Mouse (Mus musculus) liver, adult 2 months (tissue): ENCODE measurements around the gene Emc10. TPM values are rescaled to one million over a fixed set of nuclear protein-coding genes. Genes with fewer than 3 reads are reported as not detected.

Source experiments
- DNase-seq: peaks from one replicate; pipeline ENCODE4 v3.0.0-alpha.2; 2011; ENCODE audit warnings: low read depth, low spot score; ENCODE audit errors: extremely low read depth
- H3K27ac ChIP-seq: fragments of 200-500 bp; replicated peaks from 2 replicates; pipeline ENCODE4 v1.5.1; 2012; ENCODE audit warnings: low read depth, mild to moderate bottlenecking, control low read depth, inconsistent platforms, low read length; ENCODE audit not compliant: insufficient read depth
- H3K27me3 ChIP-seq: fragments of 200-500 bp; 2 replicates; pipeline ENCODE4 v1.6.1; 2012; ENCODE audit warnings: mild to moderate bottlenecking, moderate library complexity, low read length, inconsistent platforms; ENCODE audit not compliant: control insufficient read depth, insufficient read depth
- H3K36me3 ChIP-seq: fragments of 200-500 bp; 2 replicates; pipeline ENCODE4 v1.6.1; 2012; ENCODE audit warnings: low read length, inconsistent platforms; ENCODE audit not compliant: control insufficient read depth, insufficient read depth
- H3K4me1 ChIP-seq: fragments of 200-500 bp; 2 replicates; pipeline ENCODE4 v1.6.1; 2011; ENCODE audit warnings: low read length; ENCODE audit not compliant: control insufficient read depth, insufficient read depth
- H3K4me3 ChIP-seq: fragments of 200-500 bp; 2 replicates; pipeline ENCODE4 v1.5.1; 2011; ENCODE audit warnings: low read depth, mild to moderate bottlenecking, control low read depth, low read length, moderate library complexity; ENCODE audit not compliant: insufficient read depth
- H3K79me2 ChIP-seq: fragments of 200-500 bp; 2 replicates; pipeline ENCODE4 v1.6.1; 2012; ENCODE audit warnings: inconsistent platforms, mild to moderate bottlenecking, low read length, moderate library complexity; ENCODE audit not compliant: control insufficient read depth, insufficient read depth
- H3K9ac ChIP-seq: fragments of 200-500 bp; 2 replicates; pipeline ENCODE4 v1.6.1; 2012; ENCODE audit warnings: low read depth, mild to moderate bottlenecking, control low read depth, inconsistent platforms, low read length
- CTCF ChIP-seq: fragments of 200-500 bp; IDR thresholded peaks from 2 replicates; pipeline ENCODE4 v1.5.1; 2011; ENCODE audit warnings: low read depth, low read length, control low read depth
- POLR2A ChIP-seq: fragments of 200-500 bp; IDR thresholded peaks from 2 replicates; pipeline ENCODE4 v1.6.1; 2011; ENCODE audit warnings: low read length, control low read depth; ENCODE audit not compliant: insufficient read depth; ENCODE audit errors: extremely low read depth
- WGBS: fragments of 180-500 bp; shearing (Covaris S2); methylation state at CpG from one replicate; pipeline ENCODE4 v1.1.7; 2018; 5-methylcytosine and 5-hydroxymethylcytosine counted together
- polyA plus RNA-seq: library from polyadenylated mRNA; depleted of rRNA; stranded (reverse); fragments of >200 nt; gene quantifications from 2 replicates; pipeline ENCODE4 v1.2.3, GENCODE M21; 2012
- total RNA-seq: library from RNA; depleted of rRNA; stranded (reverse); fragments of >200 nt; gene quantifications from 2 replicates; pipeline ENCODE4 v1.2.3, GENCODE M21; 2014

Gene Emc10
- total and polyA plus RNA-seq, 2 experiments: 29.7 to 287 TPM

GRCm38 (mm10) chr7:44472961-44473646, 23.2 kb downstream of the Emc10 start:
- H3K27me3 ChIP-seq: no peaks in the 10 kb centered on the region
- TF ChIP-seq POLR2A (no peak), CTCF (no peak)

GRCm38 (mm10) chr7:44472558-44472885, 23.8 kb downstream of the Emc10 start:
- H3K27me3 ChIP-seq: no peaks in the 10 kb centered on the region
- no peak overlapping the region for H3K27ac ChIP-seq
- WGBS: 71% methylated on average over 1 of the region's 1 CpGs
- H3K4me1 ChIP-seq: peaks cover 12% of the 10 kb centered on the region
- H3K9ac ChIP-seq: no peak overlapping the region
- H3K36me3 ChIP-seq: no peaks in the 10 kb centered on the region
- no peak for TF ChIP-seq POLR2A
- no peak for TF ChIP-seq CTCF
- H3K4me3 ChIP-seq: no peak overlapping the region
- no peaks in the 10 kb centered on the region for H3K79me2 ChIP-seq
- DNase-seq: no peak

More at GRCm38 (mm10) chr7:44472961-44473646, 23.2 kb downstream of the Emc10 start:
- no peak overlapping the region for H3K27ac ChIP-seq
- H3K9ac ChIP-seq: peak overlapping the region; percentile 24; the same call in 1 of the 2 replicates
- no peaks in the 10 kb centered on the region for H3K36me3 ChIP-seq
- H3K4me1 ChIP-seq: peaks cover 12% of the 10 kb centered on the region
- 38% methylated on average over 9 of the region's 9 CpGs for WGBS
- no peaks in the 10 kb centered on the region for H3K79me2 ChIP-seq
- no peak overlapping the region for H3K4me3 ChIP-seq
- DNase-seq: peak; percentile 51

GRCm38 (mm10) chr7:44471880-44472557, 24.3 kb downstream of the Emc10 start:
- no peak overlapping the region for H3K27ac ChIP-seq
- TF ChIP-seq POLR2A: no peak
- no peak for TF ChIP-seq CTCF
- H3K36me3 ChIP-seq: no peaks in the 10 kb centered on the region
- DNase-seq: no peak
- H3K4me3 ChIP-seq: no peak overlapping the region
- peaks cover 1% of the 10 kb centered on the region; the same call in 1 of the 2 replicates for H3K79me2 ChIP-seq
- H3K9ac ChIP-seq: no peak overlapping the region
- 50% methylated on average over 6 of the region's 6 CpGs for WGBS
- peaks cover 14% of the 10 kb centered on the region for H3K4me1 ChIP-seq
- H3K27me3 ChIP-seq: no peaks in the 10 kb centered on the region

GRCm38 (mm10) chr7:44470696-44471612, 25.4 kb downstream of the Emc10 start:
- peaks cover 21% of the 10 kb centered on the region for H3K4me1 ChIP-seq

GRCm38 (mm10) chr7:44469677-44470675, 26.4 kb downstream of the Emc10 start:
- H3K9ac ChIP-seq: no peak overlapping the region
- H3K79me2 ChIP-seq: peaks cover 13% of the 10 kb centered on the region; the same call in 1 of the 2 replicates
- H3K4me1 ChIP-seq: peaks cover 21% of the 10 kb centered on the region
- no peak overlapping the region for H3K4me3 ChIP-seq
- H3K27ac ChIP-seq: no peak overlapping the region
- no peak for TF ChIP-seq POLR2A
- no peak for TF ChIP-seq CTCF
- DNase-seq: no peak
- no peaks in the 10 kb centered on the region for H3K27me3 ChIP-seq
- 86% methylated on average over 16 of the region's 16 CpGs for WGBS
- H3K36me3 ChIP-seq: no peaks in the 10 kb centered on the region

More at GRCm38 (mm10) chr7:44470696-44471612, 25.4 kb downstream of the Emc10 start:
- H3K79me2 ChIP-seq: peaks cover 11% of the 10 kb centered on the region; the same call in 1 of the 2 replicates
- H3K9ac ChIP-seq: no peak overlapping the region
- no peak overlapping the region for H3K4me3 ChIP-seq
- no peaks in the 10 kb centered on the region for H3K36me3 ChIP-seq
- TF ChIP-seq CTCF (no peak), POLR2A (no peak)
- 92% methylated on average over 16 of the region's 16 CpGs for WGBS
- DNase-seq: no peak
- no peaks in the 10 kb centered on the region for H3K27me3 ChIP-seq
- no peak overlapping the region for H3K27ac ChIP-seq
